17 mouse cellular contexts compared by ENCODE assay signal in the genomic region with DNA sequence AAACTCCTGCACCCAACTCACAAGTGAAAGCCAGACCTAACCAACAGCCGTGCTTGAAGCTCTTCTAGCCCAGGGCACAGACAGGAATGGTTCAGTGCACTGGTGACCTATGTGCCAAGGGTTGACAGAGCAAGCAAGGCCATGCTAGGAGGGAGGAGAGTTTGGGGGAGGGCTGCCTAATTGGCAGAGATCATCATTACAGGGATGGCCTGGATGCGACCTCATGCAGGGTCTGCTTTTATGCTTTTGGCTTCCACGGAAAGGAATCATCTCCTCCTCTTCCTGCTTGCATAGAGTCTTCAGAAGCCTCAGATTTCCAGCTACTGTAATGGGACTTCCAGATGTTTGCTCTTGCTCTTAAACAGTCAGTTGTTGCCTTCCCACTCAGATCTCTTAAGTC. TPM values are rescaled to one million over a fixed set of nuclear protein-coding genes. Genes with fewer than 3 reads are reported as not detected.
DNase-seq lines count a peak whose midpoint lies in the region; ATAC-seq and TF ChIP-seq lines count a peak whose summit lies in the region.
"Had no signal": no experiment of that assay in that cellular context is flagged by ENCODE, and none has a peak within 500 bp of the region (broad histone marks: within the 10 kb centered on the region; RNA-seq: fewer than 3 reads in every experiment).

No protein-coding gene starts in this region.

- H3K9ac ChIP-seq in kidney, embryonic 14.5 days (ENCODE audit: low read depth, low read length): no peak overlapping the region
- H3K9ac ChIP-seq in neural tube, embryonic 15.5 days (replicated peaks): no peak overlapping the region
- H3K9ac ChIP-seq: embryonic facial prominence, embryonic 15.5 days; limb, embryonic 15.5 days; stomach, embryonic 15.5 days had no signal

- no peak for TF ChIP-seq POLR2A in kidney, adult 2 months (IDR thresholded peaks at IDR 0.05; ENCODE audit: low read depth, low read length)

- ATAC-seq in kidney, embryonic 14.5 days (ENCODE audit: low FRiP score, low TSS enrichment): peak; percentile 39; the same call in 1 of the 2 replicates
- ATAC-seq in neural tube, embryonic 15.5 days (ENCODE audit: low FRiP score): no peak
- ATAC-seq: activated CD4-positive, CD25-positive, alpha-beta regulatory T cell, adult 4 months; Patski had no signal

- no peak overlapping the region for H3K4me2 ChIP-seq in kidney, embryonic 14.5 days (replicated peaks; ENCODE audit: low read depth, low read length)
- no peak overlapping the region for H3K4me2 ChIP-seq in neural tube, embryonic 15.5 days
- H3K4me2 ChIP-seq: embryonic facial prominence, embryonic 15.5 days; limb, embryonic 15.5 days; stomach, embryonic 15.5 days had no signal

- H3K36me3 ChIP-seq in kidney, adult 2 months (ENCODE audit: control insufficient read depth, insufficient read depth, low read length): no peaks in the 10 kb centered on the region
- H3K36me3 ChIP-seq in kidney, embryonic 14.5 days (ENCODE audit: control insufficient read depth, insufficient read depth, low read length): peaks cover 73% of the 10 kb centered on the region
- H3K36me3 ChIP-seq in neural tube, embryonic 15.5 days: peaks cover 61% of the 10 kb centered on the region

- no peaks in the 10 kb centered on the region for H3K9me3 ChIP-seq in kidney, embryonic 14.5 days (ENCODE audit: control insufficient read depth, low read length)
- no peaks in the 10 kb centered on the region for H3K9me3 ChIP-seq in neural tube, embryonic 15.5 days (replicated peaks)
- H3K9me3 ChIP-seq: embryonic facial prominence, embryonic 15.5 days; forebrain, embryonic 10.5 days; hindbrain, embryonic 10.5 days; limb, embryonic 15.5 days; stomach, embryonic 15.5 days had no signal

- no peak overlapping the region for H3K4me3 ChIP-seq in kidney, adult 2 months (ENCODE audit: insufficient read depth, low read depth, low read length)
- H3K4me3 ChIP-seq in kidney, embryonic 14.5 days (ENCODE audit: low read length): no peak overlapping the region
- H3K4me3 ChIP-seq in neural tube, embryonic 15.5 days (replicated peaks): no peak overlapping the region
- H3K4me3 ChIP-seq: embryonic facial prominence, embryonic 15.5 days; forebrain, embryonic 10.5 days; hindbrain, embryonic 10.5 days; limb, embryonic 15.5 days; stomach, embryonic 15.5 days had no signal

- H3K27ac ChIP-seq in kidney, adult 2 months (ENCODE audit: insufficient read depth, low read depth, low read length): no peak overlapping the region
- H3K27ac ChIP-seq in kidney, embryonic 14.5 days (ENCODE audit: low read depth, low read length): no peak overlapping the region
- no peak overlapping the region for H3K27ac ChIP-seq in neural tube, embryonic 15.5 days (replicated peaks)
- H3K27ac ChIP-seq: embryonic facial prominence, embryonic 15.5 days; forebrain, embryonic 10.5 days; hindbrain, embryonic 10.5 days; limb, embryonic 15.5 days; stomach, embryonic 15.5 days had no signal

- H3K27me3 ChIP-seq in kidney, adult 2 months (replicated peaks; ENCODE audit: control insufficient read depth, insufficient read depth, low read length): no peaks in the 10 kb centered on the region
- H3K27me3 ChIP-seq in kidney, embryonic 14.5 days (ENCODE audit: control insufficient read depth, insufficient read depth, low read length): no peaks in the 10 kb centered on the region
- no peaks in the 10 kb centered on the region for H3K27me3 ChIP-seq in neural tube, embryonic 15.5 days (replicated peaks)
- H3K27me3 ChIP-seq: embryonic facial prominence, embryonic 15.5 days; limb, embryonic 15.5 days; Patski; stomach, embryonic 15.5 days had no signal

- WGBS in kidney, adult 2 months: 30% methylated on average over 3 of the region's 3 CpGs
- WGBS in kidney, embryonic 14.5 days: 56% methylated on average over 3 of the region's 3 CpGs
- 83% methylated on average over 3 of the region's 3 CpGs for WGBS in neural tube, embryonic 15.5 days

- peak; percentile 32 for DNase-seq in gastrocnemius, postnatal 25 days
- DNase-seq in gastrocnemius, postnatal 4 days (ENCODE audit: low spot score in 2 of 2): no peak
- DNase-seq in kidney, adult 2 months: peak; percentile 48
- DNase-seq in kidney, postnatal 4 days: no peak
- no peak for DNase-seq in left cerebral cortex, adult 18-20 months (ENCODE audit: low spot score in 2 of 2)
- DNase-seq: cerebellum, adult 8-10 months; lung, adult 18-20 months; thymus, adult 2 months had no signal

- TF ChIP-seq CTCF in kidney, adult 2 months (conservative IDR thresholded peaks at IDR 0.05; ENCODE audit: insufficient read depth, insufficient read length, low read depth, low read length): no peak

- H3K4me1 ChIP-seq in kidney, adult 2 months (ENCODE audit: control insufficient read depth, insufficient read depth, low read length): peaks cover 5% of the 10 kb centered on the region; the same call in 1 of the 2 replicates
- no peaks in the 10 kb centered on the region for H3K4me1 ChIP-seq in kidney, embryonic 14.5 days (ENCODE audit: control insufficient read depth, insufficient read depth, low read length)
- H3K4me1 ChIP-seq in neural tube, embryonic 15.5 days: no peaks in the 10 kb centered on the region
- H3K4me1 ChIP-seq: embryonic facial prominence, embryonic 15.5 days; forebrain, embryonic 10.5 days; hindbrain, embryonic 10.5 days; limb, embryonic 15.5 days had no signal

RNA-seq across cellular contexts. Expression of a gene that starts 40.9 kb away (rescaled TPM):
- total RNA-seq in gastrocnemius, postnatal 25 days (2021): 10 to 100 TPM; 26.7 to 34.2 TPM
- total RNA-seq in gastrocnemius, postnatal 4 days (2021): 10 to 100 TPM; 35.7 to 44.8 TPM
- 9.8 and 11.6 TPM in 2 replicates for polyA plus RNA-seq in kidney, adult 2 months (2012; rRNA removed)
- 18.6 and 37.0 TPM in 2 replicates for polyA plus RNA-seq in kidney, embryonic 14.5 days (2014; fragmentation: Nextera tagmentation; extraction: Ambion mirVana)
- 18.9 and 23.1 TPM in 2 replicates for polyA plus RNA-seq in neural tube, embryonic 15.5 days (2015; fragmentation: Nextera tagmentation; extraction: Ambion mirVana)
- total RNA-seq in left cerebral cortex, adult 18-20 months (2021): 10 to 100 TPM; 31.4 to 31.8 TPM

RNA-seq across cellular contexts. Expression of a gene that starts 41.2 kb away (rescaled TPM):
- 10 to 100 TPM; 65.0 to 76.7 TPM for total RNA-seq in gastrocnemius, postnatal 25 days (2021)
- 10 to 100 TPM; 70.1 to 85.6 TPM for total RNA-seq in gastrocnemius, postnatal 4 days (2021)
- 13.4 and 19.4 TPM in 2 replicates for polyA plus RNA-seq in kidney, adult 2 months (2012; rRNA removed)
- 85.5 and 131 TPM in 2 replicates for polyA plus RNA-seq in kidney, embryonic 14.5 days (2014; fragmentation: Nextera tagmentation; extraction: Ambion mirVana)
- polyA plus RNA-seq in neural tube, embryonic 15.5 days (2015; fragmentation: Nextera tagmentation; extraction: Ambion mirVana): 78.4 and 84.1 TPM in 2 replicates
- total RNA-seq in left cerebral cortex, adult 18-20 months (2021): 10 to 100 TPM; 64.2 to 65.2 TPM

Comparison
In these comparisons a context has a peak if more than half of its experiments do, and no peak if none do; other contexts are left out.
1. DNase-seq: peak in gastrocnemius, postnatal 25 days (single experiment) and kidney, adult 2 months (single experiment); none in gastrocnemius, postnatal 4 days (0 of 2), kidney, postnatal 4 days (0 of 2) and left cerebral cortex, adult 18-20 months (0 of 2).